Mouse (Mus musculus) induced T-regulatory cell, adult 2 months (primary cell): ENCODE measurements around the gene Gbf1.

Experiments
- DNase-seq: peaks from one replicate; pipeline ENCODE4 v3.0.0-alpha.2; 2012; ENCODE audit warnings: low read depth

Gene Gbf1

DNA sequence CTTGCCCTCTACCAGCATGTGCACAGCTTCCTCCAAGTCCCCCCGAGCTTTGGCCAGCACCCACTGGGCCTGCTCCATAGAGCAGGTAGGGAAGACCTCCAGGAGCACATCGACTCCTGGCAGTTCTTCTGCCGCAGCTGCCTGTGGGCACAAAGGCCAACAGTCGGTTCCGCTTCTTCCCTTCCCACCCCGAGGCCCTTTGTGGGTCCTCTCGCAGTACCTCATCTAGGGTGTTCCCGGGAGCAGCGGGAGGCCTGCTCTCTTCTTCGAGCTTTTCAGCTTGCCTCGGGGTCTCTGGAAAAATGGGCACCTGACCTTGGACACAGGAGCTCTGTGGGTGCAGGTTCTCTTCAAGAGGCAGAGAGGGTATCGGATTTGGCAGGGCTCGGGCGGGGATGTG lies 179.0 kb downstream of the Gbf1 start:
- DNase-seq: no peak

- no peak for DNase-seq
Observed at GRCm38 (mm10) chr19:46331936-46332335, 179.6 kb downstream of the Gbf1 start.

DNA sequence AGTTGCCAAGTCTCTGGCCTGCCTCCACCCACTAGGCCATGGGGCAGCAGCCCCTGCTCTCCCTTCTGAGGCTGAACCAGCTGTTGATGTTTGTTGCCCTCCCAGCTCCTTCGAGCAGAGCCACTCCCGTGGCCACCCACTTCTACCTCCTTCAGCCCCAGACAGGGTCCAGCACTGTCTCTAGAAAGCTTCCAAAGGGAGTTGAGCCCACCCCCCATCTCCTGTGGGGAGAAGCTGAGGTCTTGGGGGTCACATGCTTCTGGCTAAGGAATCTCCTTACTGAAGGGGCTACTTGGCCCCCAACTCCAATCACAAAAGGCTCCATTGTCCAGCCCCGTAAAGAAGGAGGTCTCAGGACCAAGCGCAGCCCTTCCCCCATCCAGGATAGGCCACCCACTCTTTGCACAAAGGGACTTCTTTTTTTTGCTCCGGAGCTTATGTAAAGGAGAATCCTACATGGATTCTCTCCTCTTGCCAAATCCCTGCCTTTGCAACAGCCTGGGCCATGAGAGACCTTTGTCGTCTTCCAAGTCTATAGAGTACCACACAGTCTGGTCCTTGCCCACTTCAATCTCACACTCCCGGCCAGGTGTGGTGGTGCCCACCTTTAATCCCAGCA lies 180.5 kb downstream of the Gbf1 start:
- no peak for DNase-seq

DNA sequence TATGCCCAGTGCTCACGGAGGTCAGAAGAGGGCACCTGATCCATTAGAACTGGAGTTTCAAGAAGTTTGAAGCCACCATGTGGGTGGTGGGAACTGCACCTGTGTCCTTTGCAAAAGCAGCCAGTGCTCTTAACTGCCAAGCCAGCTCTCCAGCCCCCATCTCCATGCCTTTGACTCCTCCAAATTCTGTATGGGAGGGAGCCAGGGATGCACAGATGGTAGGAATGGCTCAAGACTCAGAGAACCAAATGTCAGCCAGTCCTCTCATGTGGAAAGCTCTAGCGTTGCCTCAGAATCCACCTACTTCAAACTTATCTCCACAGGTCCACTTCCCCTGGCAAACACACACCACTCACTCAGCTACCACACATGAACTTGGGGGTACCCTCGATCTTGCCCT lies 181.6 kb downstream of the Gbf1 start:
- DNase-seq: no peak
